Comparison of ENCODE assay signal across 15 mouse cellular contexts in the genomic region with DNA sequence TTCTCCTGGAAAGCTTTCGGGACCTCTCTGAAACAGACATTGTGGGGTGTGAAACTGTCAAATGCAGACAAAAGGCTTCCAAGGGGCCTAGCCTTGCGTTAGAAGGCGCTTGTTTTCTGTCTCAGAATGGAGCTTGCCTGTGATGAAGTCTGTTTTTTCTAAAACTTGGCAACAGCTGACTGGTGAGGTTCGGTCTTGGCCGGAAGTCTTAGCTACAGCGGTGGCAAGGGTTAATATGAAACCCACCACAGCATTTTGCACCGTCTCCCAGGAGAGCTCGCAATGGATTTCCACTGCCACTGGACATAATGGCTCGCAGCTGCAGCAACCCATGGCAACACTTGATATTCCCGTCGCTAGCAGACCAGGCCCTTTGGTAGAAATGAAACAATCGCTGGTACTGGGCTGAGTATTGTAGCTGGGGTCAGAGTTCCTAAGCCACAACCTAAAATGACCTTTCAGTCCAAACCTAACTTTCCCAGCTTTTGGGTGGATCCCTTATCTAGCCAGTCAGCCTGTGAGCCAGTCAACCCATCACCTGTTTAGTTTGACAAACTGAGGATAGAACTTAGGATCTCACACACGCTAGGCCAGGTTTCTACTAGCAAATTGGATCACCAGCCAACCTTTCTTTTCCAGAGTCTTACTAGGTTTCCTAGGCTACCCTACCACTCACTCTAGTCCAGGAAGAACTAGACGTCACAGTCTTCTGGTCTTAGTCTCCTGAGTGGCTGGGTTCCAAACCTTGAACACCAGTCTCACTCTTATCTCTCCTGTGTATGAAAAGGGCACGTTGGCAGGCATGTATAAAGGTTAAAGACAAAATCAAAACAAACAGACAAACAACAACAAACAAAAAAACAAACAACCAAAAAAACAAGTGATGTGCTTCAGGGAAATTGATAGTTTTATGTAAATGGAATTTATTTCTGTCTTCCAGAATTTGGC.
DNase-seq lines count a peak whose midpoint lies in the region; ATAC-seq and TF ChIP-seq lines count a peak whose summit lies in the region.
"Had no signal": no experiment of that assay in that cellular context is flagged by ENCODE, and none has a peak within 500 bp of the region (broad histone marks: within the 10 kb centered on the region; RNA-seq: fewer than 3 reads in every experiment).

No protein-coding gene starts in this region.

- H3K27ac ChIP-seq in midbrain, embryonic 10.5 days (replicated peaks): peak overlapping the region; percentile 70
- no peak overlapping the region for H3K27ac ChIP-seq in midbrain, embryonic 16.5 days (ENCODE audit: low read length)
- peak overlapping the region; percentile 54; the same call in 1 of the 2 replicates for H3K27ac ChIP-seq in forebrain, embryonic 13.5 days
- H3K27ac ChIP-seq in hindbrain, postnatal 0 days: no peak overlapping the region
- no peak overlapping the region for H3K27ac ChIP-seq in neural tube, embryonic 12.5 days
- H3K27ac ChIP-seq: embryonic facial prominence, embryonic 15.5 days; heart, embryonic 15.5 days had no signal

- H3K27me3 ChIP-seq in midbrain, embryonic 10.5 days (ENCODE audit: low read depth, poor library complexity, severe bottlenecking): no peaks in the 10 kb centered on the region
- H3K27me3 ChIP-seq in midbrain, embryonic 16.5 days (ENCODE audit: control insufficient read depth, insufficient read depth, low read depth, low read length): no peaks in the 10 kb centered on the region
- H3K27me3 ChIP-seq in forebrain, embryonic 13.5 days: no peaks in the 10 kb centered on the region
- no peaks in the 10 kb centered on the region for H3K27me3 ChIP-seq in hindbrain, postnatal 0 days (ENCODE audit: insufficient read depth, low read length)
- H3K27me3 ChIP-seq in neural tube, embryonic 12.5 days (replicated peaks): 0 out of 2 replicates have a peak, but pooled peaks cover 3% of the 10 kb centered on the region
- H3K27me3 ChIP-seq: embryonic facial prominence, embryonic 15.5 days; heart, embryonic 15.5 days had no signal

- peak; percentile 37 for DNase-seq in midbrain, embryonic 10.5 days (ENCODE audit: low spot score)
- peak; percentile 60 for DNase-seq in hindbrain, postnatal 0 days (ENCODE audit: low spot score)
- no peak for DNase-seq in urinary bladder, postnatal 36 days (ENCODE audit: low spot score in 2 of 2)
- DNase-seq in natural killer cell, adult 2 months (ENCODE audit: low spot score in 2 of 2): no peak
- DNase-seq: adrenal gland, adult 2 months; cerebellum, adult 11 months; gastrocnemius, postnatal 14 days; thymus, adult 2 months had no signal

- H3K9me3 ChIP-seq in midbrain, embryonic 10.5 days (replicated peaks): no peaks in the 10 kb centered on the region
- no peaks in the 10 kb centered on the region for H3K9me3 ChIP-seq in midbrain, embryonic 16.5 days (replicated peaks; ENCODE audit: control insufficient read depth, low read length, poor library complexity, severe bottlenecking)
- H3K9me3 ChIP-seq in forebrain, embryonic 13.5 days (replicated peaks): no peaks in the 10 kb centered on the region
- H3K9me3 ChIP-seq in hindbrain, postnatal 0 days (ENCODE audit: low read length): no peaks in the 10 kb centered on the region
- no peaks in the 10 kb centered on the region for H3K9me3 ChIP-seq in neural tube, embryonic 12.5 days
- H3K9me3 ChIP-seq: embryonic facial prominence, embryonic 15.5 days; heart, embryonic 15.5 days had no signal

- no peak for TF ChIP-seq CTCF in hindbrain, postnatal 0 days (IDR thresholded peaks at IDR 0.05; ENCODE audit: low read depth)

- H3K36me3 ChIP-seq in midbrain, embryonic 10.5 days: no peaks in the 10 kb centered on the region
- no peaks in the 10 kb centered on the region for H3K36me3 ChIP-seq in midbrain, embryonic 16.5 days (ENCODE audit: control insufficient read depth, insufficient read depth, low read length)
- H3K36me3 ChIP-seq in forebrain, embryonic 13.5 days (ENCODE audit: poor library complexity, severe bottlenecking): no peaks in the 10 kb centered on the region
- H3K36me3 ChIP-seq in hindbrain, postnatal 0 days (ENCODE audit: insufficient read depth, low read length): no peaks in the 10 kb centered on the region
- H3K36me3 ChIP-seq in neural tube, embryonic 12.5 days: no peaks in the 10 kb centered on the region
- H3K36me3 ChIP-seq: embryonic facial prominence, embryonic 15.5 days; heart, embryonic 15.5 days had no signal

- H3K4me2 ChIP-seq in midbrain, embryonic 16.5 days (ENCODE audit: low read length): no peak overlapping the region
- 0 out of 2 replicates have a peak overlapping the region, but pooled peaks have one; percentile 25 for H3K4me2 ChIP-seq in forebrain, embryonic 13.5 days
- no peak overlapping the region for H3K4me2 ChIP-seq in hindbrain, postnatal 0 days (ENCODE audit: low read depth, low read length)
- H3K4me2 ChIP-seq in neural tube, embryonic 12.5 days (replicated peaks): 0 out of 2 replicates have a peak overlapping the region, but pooled peaks have one; percentile 7
- H3K4me2 ChIP-seq: embryonic facial prominence, embryonic 15.5 days; heart, embryonic 15.5 days had no signal

- H3K4me3 ChIP-seq in midbrain, embryonic 10.5 days: no peak overlapping the region
- no peak overlapping the region for H3K4me3 ChIP-seq in midbrain, embryonic 16.5 days (ENCODE audit: low read depth, low read length)
- H3K4me3 ChIP-seq in forebrain, embryonic 13.5 days: no peak overlapping the region
- no peak overlapping the region for H3K4me3 ChIP-seq in hindbrain, postnatal 0 days (ENCODE audit: low read length)
- H3K4me3 ChIP-seq in neural tube, embryonic 12.5 days: no peak overlapping the region
- H3K4me3 ChIP-seq: embryonic facial prominence, embryonic 15.5 days; heart, embryonic 15.5 days had no signal

- 51% methylated on average over 15 of the region's 15 CpGs for WGBS in midbrain, embryonic 10.5 days
- WGBS in midbrain, embryonic 16.5 days: 34% methylated on average over 15 of the region's 15 CpGs
- 17% methylated on average over 15 of the region's 15 CpGs for WGBS in forebrain, embryonic 13.5 days
- WGBS in hindbrain, postnatal 0 days: 25% methylated on average over 15 of the region's 15 CpGs
- whole genome bisulfite sequencing in neural tube, embryonic 12.5 days: 36% methylated on average over 15 of the region's 15 CpGs

- ATAC-seq in midbrain, embryonic 16.5 days: no peak
- peak; percentile 84 for ATAC-seq in forebrain, embryonic 13.5 days
- ATAC-seq in hindbrain, postnatal 0 days: 0 out of 2 replicates have a peak, but pooled peaks have one; percentile 27
- ATAC-seq in neural tube, embryonic 12.5 days (ENCODE audit: low FRiP score, low read depth): no peak; the same call in 1 of the 2 replicates
- no peak for ATAC-seq in CD4-positive, CD25-positive, alpha-beta regulatory T cell, adult 4 months
- ATAC-seq: intestine, postnatal 0 days had no signal

- peaks cover 13% of the 10 kb centered on the region for H3K4me1 ChIP-seq in midbrain, embryonic 10.5 days
- no peaks in the 10 kb centered on the region for H3K4me1 ChIP-seq in midbrain, embryonic 16.5 days (ENCODE audit: control insufficient read depth, insufficient read depth, low read length)
- peaks cover 17% of the 10 kb centered on the region for H3K4me1 ChIP-seq in forebrain, embryonic 13.5 days
- no peaks in the 10 kb centered on the region; the same call in 1 of the 2 replicates for H3K4me1 ChIP-seq in hindbrain, postnatal 0 days (ENCODE audit: insufficient read depth, low read length)
- H3K4me1 ChIP-seq in neural tube, embryonic 12.5 days: peaks cover 5% of the 10 kb centered on the region; the same call in 1 of the 2 replicates
- H3K4me1 ChIP-seq: heart, embryonic 15.5 days had no signal

- no peak overlapping the region for H3K9ac ChIP-seq in midbrain, embryonic 16.5 days (ENCODE audit: low read depth, low read length)
- no peak overlapping the region for H3K9ac ChIP-seq in forebrain, embryonic 13.5 days
- no peak overlapping the region for H3K9ac ChIP-seq in hindbrain, postnatal 0 days (replicated peaks; ENCODE audit: low read length)
- H3K9ac ChIP-seq in neural tube, embryonic 12.5 days: no peak overlapping the region
- H3K9ac ChIP-seq: embryonic facial prominence, embryonic 15.5 days; heart, embryonic 15.5 days had no signal

Comparison
In these comparisons a context has a peak if more than half of its experiments do, and no peak if none do; other contexts are left out.
1. H3K27ac ChIP-seq: peak in midbrain, embryonic 10.5 days (single experiment) and forebrain, embryonic 13.5 days (single experiment); none in midbrain, embryonic 16.5 days (single experiment), hindbrain, postnatal 0 days (single experiment) and neural tube, embryonic 12.5 days (single experiment).
2. DNase-seq: peak in midbrain, embryonic 10.5 days (single experiment) and hindbrain, postnatal 0 days (single experiment); none in urinary bladder, postnatal 36 days (0 of 2) and natural killer cell, adult 2 months (0 of 2).
3. ATAC-seq: peak in forebrain, embryonic 13.5 days (single experiment) and hindbrain, postnatal 0 days (single experiment); none in midbrain, embryonic 16.5 days (single experiment), neural tube, embryonic 12.5 days (single experiment) and CD4-positive, CD25-positive, alpha-beta regulatory T cell, adult 4 months (single experiment).
4. H3K4me2 ChIP-seq: peak in forebrain, embryonic 13.5 days (single experiment) and neural tube, embryonic 12.5 days (single experiment); none in midbrain, embryonic 16.5 days (single experiment) and hindbrain, postnatal 0 days (single experiment).